Mouse (Mus musculus): ENCODE results near the gene Dclre1c.

Gene Dclre1c

GRCm38 (mm10) chr2:3474361-3474805, 50.5 kb downstream of the Dclre1c start:
- DNase-seq (ENCODE audit: extremely low read depth, low read depth, low spot score), result no peak

- DNase-seq (ENCODE audit: extremely low read depth, low read depth, low spot score), result peak; percentile 19
These were observed 50.9 kb downstream of the Dclre1c start, which contains the start of gene Suv39h2 for GRCm38 (mm10) chr2:3474861-3475283. TSS of gene Suv39h2 (minus strand) at chr2:3475031.

- DNase-seq (ENCODE audit: extremely low read depth, low read depth, low spot score), result no peak
These were observed 51.9 kb downstream of the Dclre1c start for GRCm38 (mm10) chr2:3475746-3476251.

GRCm38 (mm10) chr2:3480239-3480638, 56.3 kb downstream of the Dclre1c start:
- no peak for DNase-seq (ENCODE audit: extremely low read depth, low read depth, low spot score)

- DNase-seq (ENCODE audit: extremely low read depth, low read depth, low spot score), result no peak
These were observed 65.9 kb downstream of the Dclre1c start for GRCm38 (mm10) chr2:3489816-3490215.

GRCm38 (mm10) chr2:3493833-3494409, 70.0 kb downstream of the Dclre1c start:
- no peak for DNase-seq (ENCODE audit: extremely low read depth, low read depth, low spot score)

- no peak for DNase-seq (ENCODE audit: extremely low read depth, low read depth, low spot score)
These were observed 75.6 kb downstream of the Dclre1c start for GRCm38 (mm10) chr2:3499543-3499942.

GRCm38 (mm10) chr2:3500886-3501285, 77.0 kb downstream of the Dclre1c start:
- DNase-seq (ENCODE audit: extremely low read depth, low read depth, low spot score), result no peak

- DNase-seq (ENCODE audit: extremely low read depth, low read depth, low spot score), result no peak
These were observed 88.1 kb downstream of the Dclre1c start for GRCm38 (mm10) chr2:3512076-3512475.

GRCm38 (mm10) chr2:3512552-3513454, 88.9 kb downstream of the Dclre1c start, which contains the start of the genes Gm45902, Hspa14 and Cdnf:
TSS of gene Gm45902 (minus strand) at chr2:3512790.
TSS of gene Hspa14 (minus strand) at chr2:3512814.
TSS of gene Cdnf (plus strand) at chr2:3513030.
- DNase-seq (ENCODE audit: extremely low read depth, low read depth, low spot score), result peak; percentile 94

Data from fat pad, adult 2 months (tissue).